Mouse (Mus musculus): Measurements from ENCODE around the gene Tlx1. TPM values are rescaled to one million over a fixed set of nuclear protein-coding genes. Genes with fewer than 3 reads are reported as not detected.

Gene Tlx1
- polyA plus RNA-seq, 2 experiments, result 0.01 TPM; not detected in 1

DNA sequence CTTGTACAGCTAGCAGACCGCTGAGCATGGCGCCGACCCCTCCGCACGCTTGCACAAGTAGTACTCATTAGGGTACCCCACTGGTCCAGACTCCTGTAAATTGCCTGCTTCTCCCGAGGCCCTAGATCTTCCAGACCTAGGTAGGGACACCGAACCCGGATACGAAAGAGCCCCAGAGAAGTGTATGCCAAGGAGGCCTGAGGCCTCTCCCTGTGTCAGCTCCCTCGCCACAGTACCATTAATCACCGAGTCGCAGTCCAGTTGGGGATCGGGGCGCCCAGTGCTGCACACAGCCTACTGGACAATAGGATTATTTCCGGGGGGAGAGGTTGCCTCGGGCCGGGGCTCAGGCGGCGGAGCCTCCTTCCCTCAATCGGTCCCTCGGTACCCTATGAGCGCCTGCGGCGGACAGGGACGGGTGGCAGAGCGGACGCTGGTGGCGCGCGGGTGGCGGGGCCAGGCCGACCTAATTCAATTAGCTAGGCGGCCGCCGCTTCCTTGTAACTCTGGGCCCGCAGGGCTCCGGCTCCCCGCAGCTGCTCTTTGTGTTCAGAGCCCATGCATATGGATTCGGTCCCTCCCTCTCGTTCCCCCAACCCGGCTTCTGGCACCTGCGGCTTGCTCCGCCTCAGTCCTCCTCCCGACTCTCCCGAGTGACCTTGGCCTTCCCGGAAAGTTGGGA lies 7.1 kb upstream of the Tlx1 start:
- no peaks in the 10 kb centered on the region for H3K36me3 ChIP-seq (replicated peaks; ENCODE audit: control insufficient read depth, insufficient read depth, low read depth)
- H3K4me1 ChIP-seq (replicated peaks; ENCODE audit: control insufficient read depth in 2 of 2, insufficient read depth in 2 of 2, low read length in 1 of 2), result no peaks in the 10 kb centered on the region
- DNase-seq (ENCODE audit: low read depth in 3 of 3, low spot score in 3 of 3) (no peak), ATAC-seq (ENCODE audit: insufficient read depth) (no peak)
- 3% methylated on average over 46 of the region's 46 CpGs for WGBS (ENCODE audit: insufficient replicate concordance)
- H3K4me2 ChIP-seq (ENCODE audit: low read depth), result no peak overlapping the region
- TF ChIP-seq EP300 (IDR thresholded peaks at IDR 0.05; ENCODE audit: low read depth), result no peak
- TF ChIP-seq CTCF (IDR thresholded peaks at IDR 0.05; ENCODE audit: low read depth), result no peak
- H3K27ac ChIP-seq, result no peak overlapping the region
- no peak overlapping the region for H3K4me3 ChIP-seq (ENCODE audit: insufficient read depth in 1 of 2, low read depth in 2 of 2, low read length in 2 of 2)
- no peak overlapping the region for H3K9ac ChIP-seq (replicated peaks)
- no peaks in the 10 kb centered on the region for H3K9me3 ChIP-seq (ENCODE audit: control insufficient read depth, low read length)
- H3K27me3 ChIP-seq (ENCODE audit: control insufficient read depth, insufficient read depth, low read length), result peaks cover 84% of the 10 kb centered on the region

DNA sequence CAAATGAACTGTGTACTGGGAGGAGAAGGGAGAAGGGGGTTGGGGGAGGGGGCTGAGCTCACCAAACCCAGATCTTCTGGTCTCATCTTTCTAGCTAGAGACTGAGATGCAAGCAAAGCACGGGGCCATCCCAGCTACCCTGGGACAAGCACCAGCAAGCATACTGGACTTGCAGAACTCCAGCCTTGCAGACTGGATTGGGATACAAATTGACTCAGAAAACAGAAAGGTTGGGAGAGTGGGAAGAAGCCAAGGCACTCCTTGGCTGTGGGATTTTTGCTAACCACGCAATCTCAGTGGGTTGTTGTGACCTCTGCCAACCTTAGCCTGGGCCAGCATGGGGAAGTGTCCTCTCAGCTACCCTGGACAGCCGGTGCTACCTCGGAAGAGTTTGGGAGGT lies 3.4 kb upstream of the Tlx1 start:
- 5% methylated on average over 4 of the region's 4 CpGs for WGBS (ENCODE audit: insufficient replicate concordance)
- H3K36me3 ChIP-seq (replicated peaks; ENCODE audit: control insufficient read depth, insufficient read depth, low read depth), result no peaks in the 10 kb centered on the region
- TF ChIP-seq CTCF (IDR thresholded peaks at IDR 0.05; ENCODE audit: low read depth) (no peak), EP300 (IDR thresholded peaks at IDR 0.05; ENCODE audit: low read depth) (no peak)
- no peak overlapping the region for H3K9ac ChIP-seq (replicated peaks)
- DNase-seq (ENCODE audit: low read depth in 3 of 3, low spot score in 3 of 3), result no peak
- H3K4me2 ChIP-seq (ENCODE audit: low read depth), result no peak overlapping the region
- H3K4me3 ChIP-seq (ENCODE audit: insufficient read depth in 1 of 2, low read depth in 2 of 2, low read length in 2 of 2), result no peak overlapping the region
- no peak for ATAC-seq (ENCODE audit: insufficient read depth)
- H3K4me1 ChIP-seq (replicated peaks; ENCODE audit: control insufficient read depth in 2 of 2, insufficient read depth in 2 of 2, low read length in 1 of 2), result no peaks in the 10 kb centered on the region
- no peak overlapping the region for H3K27ac ChIP-seq
- H3K27me3 ChIP-seq (ENCODE audit: control insufficient read depth, insufficient read depth, low read length), result peaks cover 99% of the 10 kb centered on the region
- no peaks in the 10 kb centered on the region for H3K9me3 ChIP-seq (ENCODE audit: control insufficient read depth, low read length)

DNA sequence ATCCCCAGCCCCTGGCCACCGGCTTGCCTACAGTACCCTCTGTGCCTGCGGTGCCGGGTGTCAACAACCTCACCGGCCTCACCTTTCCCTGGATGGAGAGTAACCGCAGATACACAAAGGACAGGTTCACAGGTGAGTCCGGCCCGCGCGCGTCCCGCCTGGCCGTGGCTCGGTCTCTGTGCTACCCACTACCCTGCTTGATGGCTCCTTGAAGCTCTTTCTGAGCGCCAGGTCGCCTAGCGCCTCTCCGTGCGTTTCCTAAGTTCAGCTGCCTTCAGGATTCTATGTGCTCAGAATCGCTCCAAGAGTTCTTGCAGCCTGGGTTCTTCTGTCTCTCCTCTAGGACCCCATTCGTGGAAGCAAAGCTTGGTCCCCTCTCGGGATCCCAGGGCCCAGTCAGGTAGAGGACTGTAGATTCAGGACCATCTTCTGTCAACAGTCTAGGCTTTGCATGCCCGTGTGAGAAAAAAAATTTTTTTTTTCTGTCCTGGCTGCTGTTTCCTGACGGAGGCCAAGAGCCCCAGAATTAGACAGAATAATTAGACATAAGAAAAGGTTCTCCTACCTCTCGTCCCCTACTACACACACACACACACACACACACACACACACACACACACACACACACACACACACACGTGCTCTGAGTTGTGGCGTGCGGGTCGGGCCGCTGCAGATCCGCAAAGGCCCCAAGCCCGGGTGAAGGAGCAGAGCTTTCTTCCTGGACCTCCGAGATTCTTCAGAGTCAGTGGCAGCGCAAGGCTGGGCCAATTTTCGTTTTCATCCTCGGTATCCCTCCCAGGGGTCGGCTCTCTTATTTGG lies 1.1 kb downstream of the Tlx1 start:
- H3K4me2 ChIP-seq (ENCODE audit: low read depth), result no peak overlapping the region
- no peak for ATAC-seq (ENCODE audit: insufficient read depth)
- peaks cover 99% of the 10 kb centered on the region for H3K27me3 ChIP-seq (ENCODE audit: control insufficient read depth, insufficient read depth, low read length)

DNA sequence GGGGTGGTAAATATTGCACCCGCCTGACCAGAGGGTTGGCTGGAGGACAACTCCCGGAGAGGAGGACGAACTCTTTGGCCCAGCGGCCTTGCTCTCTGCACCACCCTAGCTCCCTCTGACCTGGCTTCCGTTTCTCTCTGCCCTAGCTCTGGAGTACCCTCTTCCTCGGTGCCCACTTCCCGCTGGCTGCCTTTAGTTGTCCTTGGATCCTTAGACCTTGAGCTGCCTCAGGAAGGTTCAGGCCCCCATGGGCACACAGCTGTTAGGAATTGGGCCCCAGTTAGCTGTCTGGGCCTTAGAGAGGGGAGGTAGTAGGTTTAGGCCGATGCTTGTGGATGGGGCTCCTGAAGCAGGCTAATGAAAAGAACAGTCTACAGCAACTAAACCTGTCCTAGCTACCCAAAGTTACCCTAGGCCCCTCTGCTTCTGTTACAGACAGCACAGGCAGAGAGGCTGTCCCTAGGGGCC lies 1.7 kb downstream of the Tlx1 start:
- Histone ChIP-seq H3K4me2 (ENCODE audit: low read depth) (no peak overlapping the region), H3K9ac (replicated peaks) (no peak overlapping the region), H3K9me3 (ENCODE audit: control insufficient read depth, low read length) (no peaks in the 10 kb centered on the region), H3K36me3 (replicated peaks; ENCODE audit: control insufficient read depth, insufficient read depth, low read depth) (no peaks in the 10 kb centered on the region), H3K4me1 (replicated peaks; ENCODE audit: control insufficient read depth in 2 of 2, insufficient read depth in 2 of 2, low read length in 1 of 2) (no peaks in the 10 kb centered on the region), H3K27me3 (ENCODE audit: control insufficient read depth, insufficient read depth, low read length) (peaks cover 99% of the 10 kb centered on the region), H3K4me3 (ENCODE audit: insufficient read depth in 1 of 2, low read depth in 2 of 2, low read length in 2 of 2) (no peak overlapping the region), H3K27ac (no peak overlapping the region)
- ATAC-seq (ENCODE audit: insufficient read depth) (no peak), DNase-seq (ENCODE audit: low read depth in 3 of 3, low spot score in 3 of 3) (no peak)
- no peak for TF ChIP-seq CTCF (IDR thresholded peaks at IDR 0.05; ENCODE audit: low read depth)
- WGBS (ENCODE audit: insufficient replicate concordance), result 11% methylated on average over 8 of the region's 8 CpGs

More for the DNA sequence above, 1.1 kb downstream of the Tlx1 start:
- no peaks in the 10 kb centered on the region for H3K9me3 ChIP-seq (ENCODE audit: control insufficient read depth, low read length)
- no peaks in the 10 kb centered on the region for H3K4me1 ChIP-seq (replicated peaks; ENCODE audit: control insufficient read depth in 2 of 2, insufficient read depth in 2 of 2, low read length in 1 of 2)
- H3K4me3 ChIP-seq (ENCODE audit: insufficient read depth in 1 of 2, low read depth in 2 of 2, low read length in 2 of 2), result no peak overlapping the region
- H3K9ac ChIP-seq (replicated peaks), result no peak overlapping the region
- no peak for TF ChIP-seq EP300 (IDR thresholded peaks at IDR 0.05; ENCODE audit: low read depth)
- no peak for TF ChIP-seq CTCF (IDR thresholded peaks at IDR 0.05; ENCODE audit: low read depth)
- H3K27ac ChIP-seq, result no peak overlapping the region
- no peak for DNase-seq (ENCODE audit: low read depth in 3 of 3, low spot score in 3 of 3)
- WGBS (ENCODE audit: insufficient replicate concordance), result 3% methylated on average over 36 of the region's 36 CpGs
- no peaks in the 10 kb centered on the region for H3K36me3 ChIP-seq (replicated peaks; ENCODE audit: control insufficient read depth, insufficient read depth, low read depth)

DNA sequence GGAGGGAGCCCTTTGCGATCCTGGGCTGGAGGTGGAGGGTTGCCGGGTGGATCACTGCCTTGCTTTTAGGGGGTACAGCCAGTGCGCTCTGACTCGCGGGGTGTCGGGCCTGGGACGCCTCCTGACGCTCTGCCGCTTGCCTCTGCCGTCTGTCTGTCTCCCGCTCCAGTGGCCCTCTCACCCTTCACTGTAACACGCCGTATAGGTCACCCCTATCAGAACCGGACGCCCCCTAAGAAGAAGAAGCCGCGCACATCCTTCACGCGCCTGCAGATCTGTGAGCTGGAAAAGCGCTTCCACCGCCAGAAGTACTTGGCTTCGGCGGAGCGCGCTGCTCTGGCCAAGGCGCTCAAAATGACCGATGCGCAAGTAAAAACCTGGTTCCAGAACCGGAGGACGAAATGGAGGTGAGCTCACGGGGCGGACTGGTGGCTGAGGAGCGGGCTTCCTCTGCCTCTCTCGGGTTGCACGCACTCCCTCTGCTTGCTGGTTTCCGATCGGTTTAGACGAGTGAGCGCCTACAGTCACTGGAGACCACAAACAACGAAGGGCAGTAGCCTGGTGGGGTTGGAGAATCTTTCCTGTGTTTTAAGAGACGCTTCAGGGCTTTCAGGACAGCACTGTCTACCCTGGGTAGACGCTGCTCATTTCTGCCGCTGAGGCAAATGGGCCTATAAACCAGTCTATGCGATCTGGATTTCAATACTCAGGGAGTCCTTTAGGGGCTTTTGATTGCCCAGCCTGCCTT lies 3.0 kb downstream of the Tlx1 start:
- Histone ChIP-seq H3K9ac (replicated peaks) (no peak overlapping the region), H3K27me3 (ENCODE audit: control insufficient read depth, insufficient read depth, low read length) (peaks cover 98% of the 10 kb centered on the region), H3K27ac (no peak overlapping the region), H3K4me1 (replicated peaks; ENCODE audit: control insufficient read depth in 2 of 2, insufficient read depth in 2 of 2, low read length in 1 of 2) (no peaks in the 10 kb centered on the region), H3K4me3 (ENCODE audit: insufficient read depth in 1 of 2, low read depth in 2 of 2, low read length in 2 of 2) (no peak overlapping the region), H3K9me3 (ENCODE audit: control insufficient read depth, low read length) (no peaks in the 10 kb centered on the region), H3K36me3 (replicated peaks; ENCODE audit: control insufficient read depth, insufficient read depth, low read depth) (no peaks in the 10 kb centered on the region), H3K4me2 (ENCODE audit: low read depth) (no peak overlapping the region)
- 2% methylated on average over 44 of the region's 44 CpGs for WGBS (ENCODE audit: insufficient replicate concordance)
- no peak for TF ChIP-seq EP300 (IDR thresholded peaks at IDR 0.05; ENCODE audit: low read depth)
- DNase-seq (ENCODE audit: low read depth in 3 of 3, low spot score in 3 of 3) (no peak), ATAC-seq (ENCODE audit: insufficient read depth) (no peak)

Data from liver, embryonic 14.5 days (tissue).